Mouse (Mus musculus) ES-E14 (cell line): ENCODE results near the gene Myom1. TPM values are rescaled to one million over a fixed set of nuclear protein-coding genes. Genes with fewer than 3 reads are reported as not detected.

Source experiments
- DNase-seq: peaks from one replicate; pipeline ENCODE4 v3.0.0-alpha.2; 2013; ENCODE audit warnings: low read depth, low spot score
- H3K27ac ChIP-seq: 2 replicates; pipeline ENCODE4 v1.5.1; 2012; ENCODE audit warnings: low read depth, mild to moderate bottlenecking, low read length, moderate library complexity, mixed read lengths; ENCODE audit not compliant: poor library complexity, insufficient read depth, severe bottlenecking
- H3K36me3 ChIP-seq: 2 replicates; pipeline ENCODE4 v1.6.1; 2012; ENCODE audit warnings: mild to moderate bottlenecking, low read length, moderate library complexity, mixed read lengths; ENCODE audit not compliant: control insufficient read depth, poor library complexity, insufficient read depth, severe bottlenecking
- H3K4me1 ChIP-seq, 2 experiments: fragments of 150-350 bp in 1 of 2; sonication (generic) in 1 of 2; 2 replicates each; pipeline ENCODE4 v1.6.1; 2012; ENCODE audit warnings: low read length in 2 of 2, mild to moderate bottlenecking in 1 of 2, mixed read lengths in 1 of 2; ENCODE audit not compliant: control insufficient read depth in 2 of 2, insufficient read depth in 2 of 2, poor library complexity in 1 of 2
- H3K4me3 ChIP-seq, 2 experiments: fragments of 150-350 bp in 1 of 2; sonication (generic) in 1 of 2; 2 replicates each; pipeline ENCODE4 v1.5.1; 2012; ENCODE audit warnings: low read length in 2 of 2, low read depth in 1 of 2, mild to moderate bottlenecking in 1 of 2, mixed read lengths in 1 of 2; ENCODE audit not compliant: insufficient read depth in 1 of 2, poor library complexity in 1 of 2, severe bottlenecking in 1 of 2
- H3K9ac ChIP-seq: 2 replicates; pipeline ENCODE4 v1.6.1; 2012; ENCODE audit warnings: low read depth, mild to moderate bottlenecking, low read length, mixed read lengths; ENCODE audit not compliant: poor library complexity, insufficient read depth, severe bottlenecking
- H3K9me3 ChIP-seq: fragments of 150-350 bp; sonication (generic); 2 replicates; pipeline ENCODE4 v1.6.1; 2012; ENCODE audit warnings: low read depth, mild to moderate bottlenecking, low read length; ENCODE audit not compliant: control insufficient read depth, insufficient read depth
- CHD2 ChIP-seq: IDR thresholded peaks from 2 replicates; pipeline ENCODE4 v1.6.1; 2014; ENCODE audit warnings: mild to moderate bottlenecking, low read depth, low read length, inconsistent platforms
- HCFC1 ChIP-seq: IDR thresholded peaks from 2 replicates; pipeline ENCODE4 v1.6.1; 2012; ENCODE audit warnings: low read length, inconsistent platforms, borderline replicate concordance; ENCODE audit not compliant: insufficient read depth
- MAFK ChIP-seq: IDR thresholded peaks from 2 replicates; pipeline ENCODE4 v1.6.1; 2014; ENCODE audit warnings: mild to moderate bottlenecking, low read depth, low read length, inconsistent platforms; ENCODE audit not compliant: insufficient read depth
- ZC3H11A ChIP-seq: IDR thresholded peaks from 2 replicates; pipeline ENCODE4 v1.6.1; 2012; ENCODE audit warnings: low read depth, mild to moderate bottlenecking, inconsistent platforms, low read length, borderline replicate concordance
- ZNF384 ChIP-seq: IDR thresholded peaks from 2 replicates; pipeline ENCODE4 v1.6.1; 2012; ENCODE audit warnings: low read depth, low read length, inconsistent platforms
- in situ Hi-C, 2 experiments: fragments of 600-800 bp; cut with MboI; formaldehyde crosslinking; loops; one replicate each; pipeline ENCODE4 v1.15.1; 2025; ENCODE audit warnings: low sequenced_read_pairs in 2 of 2, inconsistent platforms in 1 of 2; ENCODE audit not compliant: unreplicated experiment in 2 of 2
- total RNA-seq: library from RNA; depleted of rRNA; stranded (reverse); fragments of 300-350 nt; gene quantifications from 2 replicates; pipeline ENCODE4 v1.2.3, GENCODE M21; 2012

Gene Myom1
- total RNA-seq, 1 experiment, result 3.3 TPM

DNA sequence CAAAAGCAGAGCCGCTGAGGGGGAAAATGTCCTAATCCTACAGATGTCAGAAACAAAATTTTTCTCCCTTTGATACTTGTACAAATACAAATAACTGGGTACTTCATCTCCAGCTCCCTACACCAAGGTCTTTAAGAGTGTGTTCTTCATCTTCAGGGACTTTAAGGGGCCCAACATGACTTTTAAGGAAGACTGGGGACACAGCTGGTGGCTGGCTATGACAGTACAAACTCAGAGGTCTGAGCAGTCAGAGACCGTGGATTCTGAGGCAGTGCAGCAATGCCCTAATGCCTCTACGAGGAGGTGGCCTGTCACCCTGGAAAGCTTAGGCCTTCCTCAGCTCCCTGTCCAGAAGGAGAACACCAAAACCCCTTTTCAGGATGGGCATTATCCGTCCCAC is 679 bp downstream of the Myom1 start:
- in situ Hi-C loops, result no loop called here
- no peaks in the 10 kb centered on the region; the same call in 1 of the 2 replicates for H3K36me3 ChIP-seq
- H3K4me1 ChIP-seq, result peaks cover 8 to 10% of the 10 kb centered on the region in 2 experiments; a peak in 3 of 4 replicates
- peak overlapping the region; percentile 56 to 60; a peak in 2 of 4 replicates for H3K4me3 ChIP-seq
- H3K27ac ChIP-seq, result no peak overlapping the region
- no peak for DNase-seq
- TF ChIP-seq CHD2 (no peak), ZC3H11A (no peak), HCFC1 (no peak)
- H3K9me3 ChIP-seq, result no peaks in the 10 kb centered on the region
- H3K9ac ChIP-seq, result no peak overlapping the region; the same call in 1 of the 2 replicates

DNA sequence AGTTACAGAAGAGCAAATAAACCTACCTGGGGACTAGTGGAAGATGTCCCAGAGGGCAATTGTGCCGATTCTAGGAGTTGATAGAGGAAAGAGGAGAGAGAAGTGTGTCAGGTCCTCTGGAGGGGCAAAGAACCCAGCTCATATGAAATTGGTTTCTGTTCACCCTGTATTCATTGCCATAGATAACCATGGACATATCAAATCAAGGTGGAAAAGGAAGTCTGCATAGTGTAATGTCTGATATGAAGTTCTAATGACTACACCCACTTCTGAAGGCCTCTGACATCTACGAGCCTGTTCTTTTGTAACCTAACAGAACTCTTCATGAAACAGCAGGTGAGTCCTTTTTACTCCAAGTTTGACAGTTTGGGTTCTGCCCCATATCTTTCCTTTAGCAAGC is 1.3 kb downstream of the Myom1 start:
- Histone ChIP-seq H3K9ac (no peak overlapping the region), H3K36me3 (no peaks in the 10 kb centered on the region; the same call in 1 of the 2 replicates), H3K27ac (no peak overlapping the region), H3K9me3 (no peaks in the 10 kb centered on the region), H3K4me3 (no peak overlapping the region), H3K4me1 (peaks cover 8 to 10% of the 10 kb centered on the region in 2 experiments; a peak in 3 of 4 replicates)
- no peak for DNase-seq
- no peak for TF ChIP-seq CHD2
- no peak for TF ChIP-seq MAFK
- no peak for TF ChIP-seq HCFC1
- no peak for TF ChIP-seq ZNF384
- TF ChIP-seq ZC3H11A, result no peak
- in situ Hi-C loops, result no loop called here

DNA sequence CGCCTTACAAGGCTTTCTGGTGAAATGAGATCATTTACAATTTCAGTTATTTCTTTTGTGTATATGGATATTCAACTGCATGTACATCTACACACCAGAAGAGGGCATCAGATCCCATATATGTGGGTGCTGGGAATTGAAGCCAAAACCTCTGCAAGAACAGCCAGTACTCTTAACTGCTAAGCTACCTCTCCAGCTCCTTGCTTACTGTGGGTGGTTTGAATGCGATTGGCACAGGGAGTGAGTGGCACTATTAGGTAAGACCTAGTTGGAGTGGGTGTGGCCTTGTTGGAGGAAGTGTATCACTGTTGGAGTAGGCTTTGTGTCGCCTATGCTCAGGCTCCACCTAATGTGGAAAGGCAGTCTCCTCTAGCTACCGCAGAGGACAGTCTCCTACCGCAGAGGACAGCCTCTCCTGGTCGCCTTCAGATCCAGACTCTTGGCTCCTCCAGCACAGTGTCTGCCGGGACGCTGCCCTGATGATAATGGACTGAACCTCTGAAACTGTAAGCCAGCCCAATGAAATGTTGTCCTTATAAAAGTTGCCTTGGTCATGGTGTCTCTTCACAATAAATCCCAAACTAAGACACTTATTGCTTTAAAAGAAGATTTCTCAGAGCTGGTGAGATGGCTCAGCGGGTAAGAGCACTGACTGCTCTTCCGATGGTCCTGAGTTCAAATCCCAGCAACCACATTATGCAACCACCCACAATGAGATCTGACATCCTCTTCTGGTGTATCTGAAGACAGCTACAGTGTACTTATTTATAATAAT is 1.9 kb downstream of the Myom1 start:
- TF ChIP-seq MAFK, result no peak
- no peak for TF ChIP-seq ZNF384
- no peak for TF ChIP-seq HCFC1
- no peak for TF ChIP-seq ZC3H11A
- no peak for TF ChIP-seq CHD2
- H3K4me1 ChIP-seq, result peaks cover 8% of the 10 kb centered on the region in 2 experiments; a peak in 3 of 4 replicates
- no peak overlapping the region for H3K9ac ChIP-seq
- in situ Hi-C loops, result no loop called here
- no peak overlapping the region for H3K4me3 ChIP-seq
- no peaks in the 10 kb centered on the region for H3K9me3 ChIP-seq
- no peak overlapping the region for H3K27ac ChIP-seq
- no peak for DNase-seq
- H3K36me3 ChIP-seq, result no peaks in the 10 kb centered on the region; the same call in 1 of the 2 replicates

DNA sequence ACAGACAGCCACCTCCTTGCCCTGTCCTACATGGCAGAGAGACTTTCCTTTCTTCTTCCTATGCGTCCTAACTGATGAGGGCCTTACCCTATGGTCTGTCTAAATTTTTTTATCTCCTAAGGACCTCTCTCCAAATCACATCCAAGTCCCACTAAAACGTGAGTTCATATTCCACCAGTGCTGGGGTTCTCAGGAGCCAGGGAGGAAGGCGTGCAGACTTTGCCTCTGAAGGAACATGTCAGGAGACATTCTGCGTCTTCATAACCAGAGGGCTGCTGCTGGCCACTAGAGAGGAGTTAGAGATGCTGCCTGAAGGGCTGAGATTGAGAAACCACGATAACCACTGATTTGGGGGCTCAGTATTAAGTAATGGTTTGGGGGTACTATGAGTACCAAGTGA is 4.5 kb downstream of the Myom1 start:
- peaks cover 6 to 10% of the 10 kb centered on the region in 2 experiments; a peak in 3 of 4 replicates for H3K4me1 ChIP-seq
- no peaks in the 10 kb centered on the region for H3K36me3 ChIP-seq
- no peak overlapping the region for H3K4me3 ChIP-seq
- TF ChIP-seq ZNF384 (no peak), MAFK (no peak), CHD2 (no peak), ZC3H11A (no peak), HCFC1 (no peak)
- no peak overlapping the region for H3K9ac ChIP-seq
- no peak for DNase-seq
- no peak overlapping the region for H3K27ac ChIP-seq
- no peaks in the 10 kb centered on the region for H3K9me3 ChIP-seq
- in situ Hi-C loops, result no loop called here

GRCm38 (mm10) chr17:71008676-71009075 is 6.2 kb downstream of the Myom1 start:
- TF ChIP-seq ZNF384, result no peak
- no peak for TF ChIP-seq ZC3H11A
- no peak for TF ChIP-seq CHD2
- no peak for TF ChIP-seq MAFK
- TF ChIP-seq HCFC1, result no peak

More at GRCm38 (mm10) chr17:71008676-71009075, 6.2 kb downstream of the Myom1 start:
- no peaks in the 10 kb centered on the region for H3K9me3 ChIP-seq
- no peak overlapping the region for H3K9ac ChIP-seq
- peaks cover 0 to 3% of the 10 kb centered on the region in 2 experiments; a peak in 2 of 4 replicates for H3K4me1 ChIP-seq
- no peak overlapping the region for H3K4me3 ChIP-seq
- in situ Hi-C loops, result no loop called here
- DNase-seq, result no peak
- H3K27ac ChIP-seq, result no peak overlapping the region
- no peaks in the 10 kb centered on the region for H3K36me3 ChIP-seq
